Mouse (Mus musculus): Measurements from ENCODE around the gene Csnk2b.
A peak's percentile ranks its signal among the peaks of the same experiment; 100 is the strongest.
"Not testable (repeated sequence)": the region's sequence is repeated elsewhere in the genome, so short reads cannot be mapped to it uniquely, and the experiment has no call there.

Csnk2b gene

GRCm38 (mm10) chr17:35153077-35153476 is 31.2 kb upstream of the Csnk2b start:
- DNase-seq (ENCODE audit: low read depth, low spot score), result no peak

GRCm38 (mm10) chr17:35152121-35152520 is 30.3 kb upstream of the Csnk2b start:
- no peak for DNase-seq (ENCODE audit: low read depth, low spot score)

GRCm38 (mm10) chr17:35147922-35148639 is 26.2 kb upstream of the Csnk2b start:
- no peak for DNase-seq (ENCODE audit: low read depth, low spot score)

GRCm38 (mm10) chr17:35147348-35147747 is 25.5 kb upstream of the Csnk2b start:
- DNase-seq (ENCODE audit: low read depth, low spot score), result no peak

- no peak for DNase-seq (ENCODE audit: low read depth, low spot score)
These were observed 24.3 kb upstream of the Csnk2b start for GRCm38 (mm10) chr17:35146139-35146538.

- no peak for DNase-seq (ENCODE audit: low read depth, low spot score)
These were observed 20.1 kb upstream of the Csnk2b start for GRCm38 (mm10) chr17:35141971-35142370.

- no peak for DNase-seq (ENCODE audit: low read depth, low spot score)
These were observed 18.7 kb upstream of the Csnk2b start for GRCm38 (mm10) chr17:35140490-35140996.

- DNase-seq (ENCODE audit: low read depth, low spot score), result no peak
These were observed 17.4 kb upstream of the Csnk2b start for GRCm38 (mm10) chr17:35139269-35139668.

GRCm38 (mm10) chr17:35135591-35136320 is 13.9 kb upstream of the Csnk2b start:
- DNase-seq (ENCODE audit: low read depth, low spot score), result no peak

GRCm38 (mm10) chr17:35134801-35135590 is 13.1 kb upstream of the Csnk2b start, which contains the start of gene Bag6:
Gene Bag6 (plus strand): TSS chr17:35135178.
- peak; percentile 98 for DNase-seq (ENCODE audit: low read depth, low spot score)

- DNase-seq (ENCODE audit: low read depth, low spot score), result no peak
These were observed 11.7 kb upstream of the Csnk2b start for GRCm38 (mm10) chr17:35133517-35133916.

- no peak for DNase-seq (ENCODE audit: low read depth, low spot score)
These were observed 10.3 kb upstream of the Csnk2b start for GRCm38 (mm10) chr17:35132174-35132560.

GRCm38 (mm10) chr17:35131500-35132173 is 9.8 kb upstream of the Csnk2b start, which contains the start of gene Apom:
Gene Apom (minus strand): TSS chr17:35132050.
- no peak for DNase-seq (ENCODE audit: low read depth, low spot score)

GRCm38 (mm10) chr17:35131038-35131437 is 9.2 kb upstream of the Csnk2b start:
- no peak for DNase-seq (ENCODE audit: low read depth, low spot score)

- DNase-seq (ENCODE audit: low read depth, low spot score), result no peak
These were observed 7.1 kb upstream of the Csnk2b start for GRCm38 (mm10) chr17:35128996-35129395.

- no peak for DNase-seq (ENCODE audit: low read depth, low spot score)
These were observed 5.2 kb upstream of the Csnk2b start for GRCm38 (mm10) chr17:35127017-35127416.

GRCm38 (mm10) chr17:35126206-35126611 is 4.4 kb upstream of the Csnk2b start, which contains the start of gene D17H6S53E:
Gene D17H6S53E (plus strand): TSS chr17:35126373.
- DNase-seq (ENCODE audit: low read depth, low spot score), result peak; percentile 86

GRCm38 (mm10) chr17:35125578-35125977 is 3.7 kb upstream of the Csnk2b start:
- DNase-seq (ENCODE audit: low read depth, low spot score), result no peak

- DNase-seq (ENCODE audit: low read depth, low spot score), result no peak
These were observed 3.2 kb upstream of the Csnk2b start for GRCm38 (mm10) chr17:35125081-35125480.

GRCm38 (mm10) chr17:35124261-35124896 is 2.5 kb upstream of the Csnk2b start:
- not testable (repeated sequence) for DNase-seq (ENCODE audit: low read depth, low spot score)

GRCm38 (mm10) chr17:35123287-35123686 is 1.4 kb upstream of the Csnk2b start:
- DNase-seq (ENCODE audit: low read depth, low spot score), result not testable (repeated sequence)

All from CD4-positive, CD25-positive, alpha-beta regulatory T cell, adult 2 months (primary cell).